Mouse (Mus musculus) E14TG2a.4 (cell line): ENCODE data around the gene Morn1.

Source experiments
- CTCF ChIP-seq: conservative IDR thresholded peaks from 2 replicates; pipeline ENCODE4 v1.5.1; 2014; ENCODE audit warnings: low read length
- NANOG ChIP-seq: IDR thresholded peaks from 2 replicates; pipeline ENCODE4 v1.6.1; 2014; ENCODE audit warnings: borderline replicate concordance, low read length, mixed read lengths
- POU5F1 ChIP-seq: IDR thresholded peaks from 2 replicates; pipeline ENCODE4 v1.6.1; 2014; ENCODE audit warnings: low read length, borderline replicate concordance

GRCm38 (mm10) chr4:155163320-155163651 is 76.9 kb downstream of the Morn1 start:
- TF ChIP-seq NANOG = no peak
- TF ChIP-seq CTCF = no peak
- no peak for TF ChIP-seq POU5F1
